Mouse (Mus musculus): ENCODE results near the gene Rps4x. TPM values are rescaled to one million over a fixed set of nuclear protein-coding genes. Genes with fewer than 3 reads are reported as not detected.

Gene Rps4x
- total RNA-seq, 2 experiments from 2014 or later = 661 to 690 TPM

Other genes starting within 250 kb of the Rps4x start
- 10 to 100 TPM; 13.0 to 14.5 TPM for gene Rtl5, start 118.1 kb downstream of the Rps4x start, total RNA-seq (2021)
- gene Pin4, start 69.9 kb downstream of the Rps4x start, total RNA-seq (2021) = 10 to 100 TPM; 47.8 to 51.1 TPM
- under 1 TPM; 0.69 to 0.78 TPM for gene Ercc6l, start 32.3 kb downstream of the Rps4x start, total RNA-seq (2021)
- gene Cited1, start 62.8 kb upstream of the Rps4x start, total RNA-seq (2021) = 1 to 10 TPM; 3.1 to 3.2 TPM